Mouse (Mus musculus) layer of hippocampus, postnatal 10 days (tissue): ENCODE results near the gene Fbxo40. TPM values are rescaled to one million over a fixed set of nuclear protein-coding genes. Genes with fewer than 3 reads are reported as not detected.
A peak's percentile ranks its signal among the peaks of the same experiment; 100 is the strongest.

Experiments
- DNase-seq, 2 experiments: peaks; one replicate each; pipeline ENCODE4 v3.0.0; 2021; ENCODE audit warnings: low spot score in 2 of 2
- total RNA-seq, 2 experiments: library from RNA; stranded (reverse); gene quantifications; 2 replicates each; pipeline ENCODE4 v1.2.3; 2021

Fbxo40 gene
- total RNA-seq, 2 experiments from 2014 or later: 0.14 TPM; not detected in 1

DNA sequence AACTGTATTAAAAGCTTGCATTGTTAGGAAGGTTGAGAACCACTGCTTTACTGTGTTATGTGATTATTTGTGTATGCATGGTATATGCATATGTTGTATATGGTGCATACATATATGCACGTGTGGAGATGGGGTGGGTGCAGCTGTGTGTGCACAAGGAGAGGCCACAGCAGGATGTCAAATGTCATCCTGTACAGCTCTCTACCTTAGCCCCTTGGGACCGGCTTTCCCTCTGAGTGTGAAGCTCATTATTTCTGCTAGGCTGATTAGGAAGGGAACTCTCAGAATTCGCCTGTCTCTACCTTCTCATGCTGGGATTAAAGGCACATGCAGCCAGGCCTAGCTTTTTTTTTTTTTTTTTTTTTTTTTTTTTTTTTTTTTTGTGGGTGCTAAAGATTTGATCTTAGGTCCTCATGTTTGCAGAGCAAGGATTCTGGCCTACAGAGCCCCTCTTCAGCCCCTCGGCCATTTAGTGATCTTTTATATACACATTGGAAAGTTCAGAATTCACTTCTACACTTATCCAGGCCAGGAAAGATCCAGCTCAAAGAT lies 42.5 kb downstream of the Fbxo40 start:
- no peak for DNase-seq

DNA sequence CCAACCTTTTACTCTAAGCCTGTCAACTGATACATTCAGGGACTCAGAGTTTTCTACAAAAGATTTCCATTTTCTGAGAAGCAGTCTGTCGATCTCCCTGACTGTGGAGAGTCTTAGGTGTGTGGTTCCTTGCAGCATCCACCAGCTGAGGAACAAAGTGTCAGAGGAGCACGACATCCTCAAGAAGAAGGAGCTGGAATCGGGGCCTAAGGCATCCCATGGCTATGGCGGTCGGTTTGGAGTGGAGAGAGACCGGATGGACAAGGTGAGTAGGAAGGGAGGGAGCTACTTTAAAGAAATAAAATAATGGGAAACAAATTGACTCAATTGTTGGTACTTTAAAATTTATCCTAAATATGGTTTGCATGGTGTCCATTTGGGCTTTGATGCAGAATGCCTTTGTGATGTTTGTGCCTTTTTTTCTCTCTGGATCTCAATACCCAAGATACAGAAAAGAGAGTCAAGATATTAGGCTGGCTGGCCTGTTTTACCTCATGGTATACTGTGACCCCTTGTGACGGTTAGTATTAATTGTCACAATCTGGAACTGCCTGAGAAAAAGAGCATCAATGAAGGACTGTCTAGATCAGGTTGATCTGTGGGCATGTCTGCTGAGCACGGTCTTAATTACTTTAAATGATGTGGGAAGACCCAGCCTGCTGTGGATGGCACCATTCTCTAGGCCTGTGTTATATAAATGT lies 43.7 kb downstream of the Fbxo40 start:
- no peak for DNase-seq

DNA sequence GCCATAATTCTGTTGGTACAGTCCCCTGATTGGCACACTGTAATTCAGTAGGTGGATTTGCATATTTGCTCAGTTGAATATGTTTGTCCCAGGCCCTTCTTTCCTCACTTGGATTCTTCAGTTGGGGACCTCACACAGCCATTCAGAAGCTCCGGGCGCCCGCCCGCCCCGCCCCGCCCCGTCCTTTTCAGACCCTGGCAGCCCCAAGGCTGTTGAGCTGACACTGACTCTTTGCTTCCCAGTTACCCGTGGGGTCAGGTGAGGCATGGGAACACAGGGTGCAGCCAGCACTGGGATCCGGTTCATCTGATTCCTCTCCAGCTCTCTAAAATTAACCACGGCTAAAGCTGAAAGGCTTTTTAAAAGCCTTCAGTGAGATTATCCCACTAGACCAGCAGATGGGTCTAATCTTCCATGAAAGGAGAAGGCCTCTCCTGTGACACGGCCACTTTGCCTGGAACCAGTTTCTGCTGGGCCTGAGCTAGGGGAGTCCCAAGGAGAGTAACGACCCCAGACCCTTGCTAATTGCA lies 45.3 kb downstream of the Fbxo40 start:
- DNase-seq: peak in 1 of 2 experiments; percentile 16

DNA sequence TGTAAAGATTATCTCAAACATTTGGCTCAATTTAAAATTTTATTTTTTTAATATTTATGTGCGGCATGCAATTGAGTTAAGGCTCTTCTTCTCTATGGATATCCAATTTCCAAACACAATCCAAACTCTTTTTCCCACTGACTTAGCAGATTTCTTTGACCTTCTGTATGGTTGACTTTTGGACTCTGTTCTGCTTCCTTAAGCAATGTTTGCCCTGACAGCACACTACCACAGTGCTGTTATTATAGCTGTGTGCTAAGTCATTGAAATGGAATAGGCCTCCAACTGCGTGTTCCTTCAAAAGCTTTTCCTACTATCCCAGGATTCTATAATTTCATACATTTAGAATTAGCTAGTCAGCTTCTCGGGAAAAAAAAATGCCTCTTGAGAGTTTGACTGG lies 46.7 kb downstream of the Fbxo40 start:
- DNase-seq: no peak

DNA sequence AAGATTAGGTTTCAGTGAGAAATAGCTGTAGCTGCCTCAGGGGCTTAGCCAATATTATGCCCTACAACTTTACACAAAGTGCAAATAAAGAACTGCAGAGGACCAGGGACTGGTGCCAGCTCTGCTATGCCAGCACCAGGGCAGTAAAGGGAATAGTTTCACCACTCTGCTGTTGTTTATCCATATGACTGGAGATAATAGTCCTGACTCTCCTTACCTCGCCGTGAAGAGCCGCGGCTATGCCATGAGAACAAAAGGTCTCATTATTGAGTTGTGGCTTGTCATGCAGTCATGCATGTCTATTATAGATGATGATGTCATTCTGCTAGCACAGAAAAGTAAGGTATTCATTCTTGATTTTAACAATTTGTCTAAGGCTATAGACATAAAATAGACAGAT lies 48.4 kb downstream of the Fbxo40 start:
- DNase-seq: no peak

DNA sequence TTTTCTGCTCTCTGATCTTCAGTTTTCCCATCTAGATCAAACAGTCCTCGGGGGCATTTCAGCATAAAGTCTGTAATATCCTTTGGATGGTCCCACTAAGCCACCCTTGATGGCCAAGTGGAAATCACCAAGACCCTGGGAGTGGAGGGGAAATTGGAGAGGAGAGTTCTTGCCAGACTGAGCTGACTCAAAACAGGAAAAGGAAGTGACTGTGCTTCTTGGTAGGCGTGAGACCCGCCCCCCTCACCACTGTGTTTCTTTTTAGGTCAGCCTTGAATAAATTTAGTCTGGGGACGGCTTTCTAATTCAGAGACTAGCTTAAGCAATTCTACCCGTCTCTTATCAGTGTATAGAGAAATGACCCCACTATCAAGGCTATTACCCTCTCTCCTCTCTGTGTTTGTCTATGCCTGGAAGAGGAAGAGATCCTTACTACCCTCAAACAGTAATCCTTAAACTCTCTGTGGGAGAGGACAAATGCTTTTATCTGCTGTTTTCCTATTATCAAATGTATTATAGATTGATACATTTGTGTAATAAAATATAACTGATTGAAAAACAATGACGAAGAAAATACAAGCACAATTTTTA lies 49.0 kb downstream of the Fbxo40 start:
- no peak for DNase-seq

DNA sequence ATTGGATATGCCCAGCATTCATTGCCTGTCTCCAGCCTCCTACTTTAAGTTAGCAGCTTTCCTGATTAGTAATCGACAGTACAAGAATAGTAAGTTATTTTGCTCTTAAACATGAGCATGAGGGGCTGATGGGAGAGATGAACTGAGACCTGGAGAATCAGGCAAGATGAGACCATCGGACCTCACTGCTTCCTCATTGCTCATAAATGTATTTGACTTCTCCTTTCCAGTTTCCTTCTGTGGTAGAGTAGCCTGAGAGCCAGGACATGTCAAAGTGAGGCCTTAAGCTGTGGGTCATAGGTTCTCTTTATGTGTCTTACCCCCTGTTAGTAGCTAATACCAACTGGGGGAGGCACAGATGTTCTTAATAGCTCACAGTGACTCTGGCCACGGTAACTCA lies 54.5 kb downstream of the Fbxo40 start:
- no peak for DNase-seq

DNA sequence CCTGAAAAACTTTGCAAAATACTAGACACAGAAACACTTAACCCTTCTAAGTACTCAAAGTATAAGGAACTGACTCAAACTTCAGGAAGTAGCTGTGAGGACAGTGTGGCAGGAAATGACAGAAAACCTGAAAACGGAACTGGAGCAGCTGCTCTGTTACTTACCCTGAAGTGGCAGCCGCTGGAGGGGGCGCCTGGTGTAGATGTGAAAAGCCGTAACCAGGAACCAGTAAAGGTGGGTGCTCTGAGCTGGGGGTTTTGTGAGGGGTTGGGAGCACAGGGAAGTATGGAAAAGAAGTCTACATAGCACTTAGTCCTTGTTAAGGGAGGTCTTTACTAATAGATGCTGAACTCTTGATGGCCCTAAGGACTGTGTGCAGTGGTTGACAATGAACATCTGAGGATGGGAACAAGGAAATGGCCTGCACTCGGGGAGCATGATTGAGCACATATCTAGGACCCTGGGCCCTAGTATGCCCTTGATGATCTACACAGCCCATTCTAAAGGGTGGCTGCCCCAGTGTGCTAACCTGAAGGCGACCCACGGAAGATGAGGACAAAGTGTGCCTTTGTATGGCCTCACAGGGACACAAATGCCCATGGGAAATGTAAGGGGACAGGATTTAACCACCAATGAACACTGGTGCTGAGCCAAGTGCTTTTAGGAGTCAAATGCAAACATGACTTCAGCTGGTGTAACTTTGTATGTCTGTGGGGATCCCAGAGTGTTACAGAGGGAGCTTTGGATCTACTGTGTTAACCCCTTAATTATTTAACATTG lies 55.2 kb downstream of the Fbxo40 start, which contains the start of gene Hcls1:
Gene Hcls1, plus strand, starts transcription at position 143 of the 780 bp plus-strand sequence.
- no peak for DNase-seq

DNA sequence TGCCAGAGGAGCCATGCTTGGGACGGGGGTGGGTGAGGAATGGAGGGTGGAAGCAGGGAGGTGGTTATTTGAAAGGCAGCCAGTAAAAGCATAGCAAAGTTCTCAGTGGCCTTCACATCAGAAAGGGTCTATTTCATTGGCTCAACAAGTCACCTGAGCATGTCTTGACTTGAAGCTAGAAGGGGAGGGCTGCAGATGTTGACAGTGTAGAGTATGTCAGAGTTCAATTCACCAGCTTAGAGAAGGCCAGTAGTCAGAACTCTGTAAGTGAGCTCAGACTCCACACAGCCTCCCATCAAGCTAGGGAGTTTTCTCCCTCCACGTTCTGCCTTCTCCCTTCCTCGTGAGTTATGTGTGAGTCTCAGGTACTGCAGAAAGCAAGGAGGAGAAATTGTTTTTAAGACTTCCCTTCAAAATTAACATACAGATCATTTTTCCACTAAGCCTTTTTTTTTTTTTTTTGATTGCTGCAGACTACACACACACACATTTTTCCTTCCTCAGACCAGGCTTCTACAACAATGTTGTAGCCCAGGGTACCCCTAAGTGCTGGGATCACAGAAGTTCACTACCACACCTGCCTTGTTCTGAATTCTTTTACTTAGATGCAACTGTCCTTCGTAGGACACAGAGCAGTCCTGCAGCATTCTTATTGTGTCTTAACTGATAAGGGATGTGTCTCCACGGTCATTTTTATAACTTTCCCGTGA lies 56.0 kb downstream of the Fbxo40 start:
- DNase-seq: no peak

DNA sequence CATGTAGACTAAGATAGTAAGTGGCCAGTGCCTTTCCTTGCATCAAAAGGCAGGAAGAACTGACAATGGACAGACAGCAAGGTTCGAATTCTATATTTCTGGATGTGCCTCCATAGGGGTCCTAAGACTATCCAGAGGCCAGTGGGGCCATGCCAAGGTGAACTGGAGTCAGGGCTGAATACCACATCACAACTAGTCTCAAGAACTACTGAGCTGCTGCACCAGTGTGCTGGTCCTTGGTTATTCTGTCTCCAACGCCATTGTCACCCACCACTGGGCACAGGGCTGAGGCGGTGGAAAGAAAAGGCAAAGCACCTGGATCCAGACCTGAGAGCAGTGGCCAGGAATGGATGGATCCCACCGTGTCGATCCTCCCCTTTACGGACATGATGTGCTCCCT lies 57.7 kb downstream of the Fbxo40 start:
- no peak for DNase-seq

DNA sequence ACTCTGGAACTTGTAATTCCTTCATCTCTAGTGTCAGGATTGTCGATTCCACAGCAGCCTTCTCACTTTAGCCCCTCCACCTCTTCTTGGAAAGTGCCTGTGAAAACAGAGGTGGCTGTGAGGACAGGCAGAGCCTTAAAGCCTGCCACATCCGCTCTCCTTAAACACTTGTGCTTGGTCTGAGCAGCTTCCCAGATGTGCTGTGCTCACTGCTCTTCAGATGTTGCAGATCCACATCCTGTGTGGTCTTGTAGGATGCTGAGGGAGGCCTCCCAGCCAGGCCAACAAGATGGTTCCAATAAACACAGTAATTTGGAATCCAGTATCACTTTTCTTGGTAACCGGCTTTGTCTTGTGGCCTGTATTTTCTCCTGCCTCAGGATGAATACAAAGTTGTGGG lies 58.3 kb downstream of the Fbxo40 start:
- DNase-seq: no peak

DNA sequence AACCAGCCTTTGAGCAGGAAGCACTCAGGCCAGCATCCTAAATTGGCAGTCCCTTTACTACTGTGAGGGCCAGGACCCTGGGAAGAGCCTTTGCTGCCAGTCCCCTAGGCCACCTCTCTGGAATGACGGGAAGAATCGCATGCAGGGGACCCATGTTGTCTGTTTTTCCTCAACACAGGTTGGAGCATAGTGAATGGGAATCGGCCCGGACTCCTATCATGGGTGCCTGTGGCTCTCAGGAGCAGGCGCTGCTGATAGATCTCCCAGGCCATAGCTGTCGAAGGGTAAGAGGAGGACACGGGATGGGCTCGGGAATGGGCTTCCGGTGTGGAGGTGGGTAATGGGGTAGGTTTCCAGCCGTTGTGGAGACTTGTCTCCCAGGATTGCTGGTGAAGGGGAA lies 58.9 kb downstream of the Fbxo40 start:
- DNase-seq: no peak

DNA sequence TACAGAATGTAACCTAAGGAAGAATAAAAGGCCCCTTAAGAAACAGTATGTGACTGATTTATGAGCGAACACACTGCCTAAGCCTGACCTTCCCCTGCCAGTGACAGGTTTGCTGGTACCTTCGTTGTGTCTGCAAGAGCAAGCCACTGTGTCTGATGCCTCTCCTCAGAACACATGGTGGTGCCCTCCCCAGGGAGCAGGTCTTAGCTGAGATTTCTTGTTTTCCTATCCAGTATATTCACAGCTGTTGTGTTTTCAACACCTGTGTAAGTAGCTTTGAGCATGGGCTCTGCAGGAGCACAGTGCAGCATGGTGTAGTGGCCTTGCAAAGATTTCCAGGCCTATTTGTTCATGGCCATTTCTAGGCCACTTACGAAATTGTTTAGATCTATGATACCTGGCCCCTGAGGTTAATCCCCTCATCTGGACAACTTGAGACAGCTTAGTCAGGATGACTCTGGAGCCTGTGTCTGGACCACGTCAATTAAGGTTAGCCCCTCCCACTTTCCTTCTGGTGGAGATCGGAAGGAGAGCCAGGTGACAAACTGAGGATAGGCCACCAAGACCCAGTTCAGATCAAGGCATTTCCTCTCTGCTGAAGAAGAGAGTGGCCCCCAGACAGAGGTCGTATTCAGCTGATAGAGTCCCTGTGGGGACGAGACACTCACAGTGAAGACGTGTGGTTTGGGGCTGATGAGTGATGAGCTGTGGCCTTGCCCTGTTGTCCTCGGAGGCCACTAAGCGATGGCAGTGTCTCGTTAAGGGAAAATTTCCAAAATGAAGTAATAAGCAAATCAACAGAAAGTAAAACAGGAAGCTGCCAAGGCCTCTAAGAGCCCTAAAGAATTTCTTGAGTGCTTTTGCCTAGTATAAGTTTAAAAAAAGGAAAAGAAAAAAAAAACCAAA lies 59.8 kb downstream of the Fbxo40 start:
- no peak for DNase-seq

DNA sequence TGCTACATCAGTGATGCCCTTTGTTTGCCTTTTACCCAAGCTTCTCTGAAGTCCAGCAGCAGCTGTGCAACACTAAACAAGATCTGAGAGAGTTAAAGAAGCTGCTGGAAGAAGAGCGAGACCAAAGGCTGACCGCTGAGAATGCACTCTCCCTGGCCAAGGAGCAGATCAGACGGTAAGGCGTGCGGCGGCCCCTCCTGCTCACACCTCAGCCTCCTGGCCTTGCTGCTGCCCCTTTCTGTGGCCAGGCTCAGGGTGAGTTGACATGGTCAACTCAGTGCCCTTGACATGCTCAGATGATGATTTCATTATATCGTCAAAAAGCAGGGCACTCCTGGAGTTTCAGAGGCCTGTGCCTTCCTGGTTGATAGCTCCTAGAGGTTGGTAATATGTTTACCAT lies 61.1 kb downstream of the Fbxo40 start:
- DNase-seq: no peak

DNA sequence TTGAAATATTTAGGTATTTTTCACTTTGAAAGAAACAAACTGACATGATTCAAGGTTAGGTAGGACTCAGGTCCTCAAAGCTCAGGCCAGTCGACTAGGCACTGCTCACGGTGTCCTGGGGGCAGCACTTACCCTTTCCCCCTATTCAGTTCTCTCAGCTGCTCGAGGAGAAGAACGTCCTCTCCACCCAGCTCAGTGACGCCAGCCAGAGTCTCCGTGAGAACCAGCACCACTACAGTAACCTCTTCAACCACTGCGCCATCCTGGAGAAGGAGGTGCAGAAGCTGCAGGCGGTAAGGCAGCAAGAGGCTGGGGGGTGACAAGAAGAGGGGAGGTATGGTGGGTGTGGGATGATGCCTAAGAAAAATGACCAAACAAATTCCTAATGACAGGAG lies 62.2 kb downstream of the Fbxo40 start:
- no peak for DNase-seq

DNA sequence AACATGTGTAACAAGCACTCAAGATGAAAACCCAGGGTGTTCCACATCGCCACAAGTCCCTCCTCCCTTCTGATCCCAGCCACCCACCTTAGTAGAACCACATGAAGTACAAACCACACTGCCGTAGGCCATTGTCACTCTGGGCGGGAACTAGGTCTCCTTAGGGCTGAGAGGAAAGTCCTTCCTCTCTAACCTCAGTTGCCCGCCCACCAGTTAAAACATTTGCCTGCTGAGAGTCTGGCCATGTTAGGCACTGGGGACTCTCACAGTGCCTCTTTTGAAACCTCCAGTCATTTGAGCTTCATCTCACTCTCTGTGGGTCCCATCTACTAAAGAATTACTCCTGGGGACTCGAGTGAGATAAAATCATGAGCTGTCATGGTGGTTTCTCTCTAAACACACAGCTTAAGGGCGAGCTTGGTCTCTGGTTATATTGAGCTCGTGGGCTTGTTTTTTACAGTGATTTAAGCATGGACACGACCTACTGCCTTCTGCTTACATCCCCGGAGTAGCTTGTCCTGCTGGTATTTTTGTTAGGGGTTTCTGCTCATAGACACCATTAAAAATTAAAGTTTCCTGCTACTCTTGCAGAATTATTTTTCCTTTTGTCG lies 62.7 kb downstream of the Fbxo40 start:
- DNase-seq: no peak

DNA sequence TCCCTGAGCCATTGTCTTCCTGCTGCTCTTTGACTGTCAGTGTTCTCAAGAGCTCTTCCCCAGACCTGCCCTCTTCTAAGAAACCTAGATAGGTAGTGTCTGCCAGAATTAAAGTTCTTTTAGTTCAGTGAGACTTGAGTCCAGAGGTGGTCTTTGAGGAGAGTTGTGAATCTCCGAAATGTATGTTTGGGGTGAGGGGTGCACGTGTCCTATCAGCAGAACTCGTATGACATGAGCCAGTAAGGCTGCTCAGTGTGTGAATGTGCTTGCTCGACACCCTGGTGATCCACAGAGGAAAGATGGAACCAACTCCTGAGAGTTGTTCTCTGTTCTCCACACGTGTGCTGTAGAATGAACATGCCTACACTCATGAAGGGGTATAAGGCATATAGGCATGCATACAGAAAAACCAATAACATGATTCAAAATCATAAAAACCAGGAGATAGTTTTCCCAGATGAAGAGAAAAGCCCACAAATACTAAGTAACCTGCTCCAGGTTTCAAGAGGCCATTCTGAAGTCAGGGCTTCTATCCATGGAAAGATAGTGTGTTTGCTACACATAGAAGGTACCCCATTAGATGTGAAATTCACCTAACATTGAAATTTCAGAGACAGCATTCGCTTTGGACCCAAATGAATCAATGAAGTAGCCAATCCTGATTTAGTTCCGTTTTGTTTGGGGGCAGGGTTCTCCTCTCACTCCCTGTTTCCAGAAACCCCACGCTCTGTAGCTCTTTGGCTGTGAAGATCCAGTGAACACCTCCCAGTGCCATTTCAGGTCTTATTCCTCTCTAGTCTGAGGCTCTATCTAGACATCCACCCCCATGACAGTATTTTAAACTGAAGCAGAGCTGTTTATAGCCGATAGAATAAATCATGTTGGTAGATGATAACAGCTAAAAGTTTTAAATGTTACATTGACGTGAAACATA lies 63.5 kb downstream of the Fbxo40 start:
- DNase-seq: no peak

DNA sequence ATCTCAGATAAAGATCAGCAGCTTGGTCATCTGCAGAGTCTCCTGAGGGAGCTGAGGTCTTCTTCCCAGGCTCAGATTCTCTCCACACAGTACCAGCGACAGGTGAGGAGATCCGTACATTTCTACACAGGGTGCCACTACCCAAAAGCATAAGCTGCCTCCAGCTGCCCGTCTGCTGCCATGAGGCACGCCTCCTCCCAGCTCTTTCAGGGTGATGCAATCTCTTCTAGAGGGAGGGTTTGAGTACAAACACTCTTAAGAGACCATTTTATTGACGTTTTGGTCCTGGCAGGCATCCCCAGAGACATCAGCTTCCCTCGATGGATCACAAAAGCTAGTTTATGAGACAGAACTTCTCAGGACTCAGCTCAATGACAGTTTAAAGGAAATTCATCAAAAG lies 64.5 kb downstream of the Fbxo40 start:
- no peak for DNase-seq

DNA sequence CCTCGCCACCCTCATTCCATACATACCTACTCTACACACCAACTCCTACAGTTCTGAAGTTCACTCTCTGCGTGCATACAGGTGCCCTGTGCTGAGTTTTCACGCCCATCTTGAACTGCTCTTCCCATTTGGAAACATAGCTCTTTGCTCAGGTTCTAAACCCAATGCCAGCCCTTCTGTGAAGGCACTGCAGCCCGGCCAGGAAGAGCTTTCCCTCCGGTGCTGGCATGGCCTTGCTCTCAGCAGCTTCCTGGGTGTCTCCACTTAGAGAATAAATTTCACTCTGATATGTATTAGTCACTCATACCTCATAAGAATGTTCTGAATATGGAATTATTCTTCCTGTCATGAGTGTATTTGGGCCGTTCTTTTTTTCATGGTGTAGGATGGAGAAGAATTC lies 64.9 kb downstream of the Fbxo40 start:
- no peak for DNase-seq
